Mouse (Mus musculus) embryonic facial prominence, embryonic 13.5 days (tissue): ENCODE measurements around the gene Ctsa. TPM values are rescaled to one million over a fixed set of nuclear protein-coding genes. Genes with fewer than 3 reads are reported as not detected.

Source experiments
- ATAC-seq: fragments of 200-750 bp; cut with Nextera tagmentation; 2 replicates; pipeline ENCODE4 v1.8.0; 2017; ENCODE audit warnings: low read depth; ENCODE audit not compliant: insufficient number of reproducible peaks, insufficient read depth, low FRiP score, low TSS enrichment
- H3K27ac ChIP-seq: fragments of 300-500 bp; sonication (generic); 2 replicates; pipeline ENCODE4 v1.5.1; 2015; ENCODE audit warnings: moderate library complexity, mild to moderate bottlenecking, inconsistent platforms
- H3K27me3 ChIP-seq: fragments of 300-500 bp; sonication (generic); 2 replicates; pipeline ENCODE4 v1.6.1; 2015; ENCODE audit warnings: mild to moderate bottlenecking, inconsistent platforms
- H3K36me3 ChIP-seq: fragments of 300-500 bp; sonication (generic); 2 replicates; pipeline ENCODE4 v1.6.1; 2015; ENCODE audit warnings: mild to moderate bottlenecking, inconsistent platforms
- H3K4me1 ChIP-seq: fragments of 300-500 bp; sonication (generic); 2 replicates; pipeline ENCODE4 v1.6.1; 2015; ENCODE audit warnings: inconsistent platforms
- H3K4me2 ChIP-seq: fragments of 300-500 bp; sonication (generic); 2 replicates; pipeline ENCODE4 v1.6.1; 2015; ENCODE audit warnings: moderate library complexity, mild to moderate bottlenecking, inconsistent platforms
- H3K4me3 ChIP-seq: fragments of 300-500 bp; sonication (generic); 2 replicates; pipeline ENCODE4 v1.5.1; 2015; ENCODE audit warnings: mild to moderate bottlenecking, inconsistent platforms
- H3K9ac ChIP-seq: fragments of 300-500 bp; sonication (generic); 2 replicates; pipeline ENCODE4 v1.6.1; 2015; ENCODE audit warnings: mild to moderate bottlenecking, inconsistent platforms
- H3K9me3 ChIP-seq: fragments of 300-500 bp; sonication (generic); 2 replicates; pipeline ENCODE4 v1.6.1; 2016; ENCODE audit warnings: inconsistent platforms
- WGBS: fragments of 180-500 bp; shearing (Covaris S2); methylation state at CpG from one replicate; pipeline ENCODE4 v1.1.7; 2015; ENCODE audit warnings: mixed read lengths; 5-methylcytosine and 5-hydroxymethylcytosine counted together
- polyA plus RNA-seq: library from polyadenylated mRNA; unstranded; fragments of >200 nt; fragmentation: Nextera tagmentation; extraction: Ambion mirVana; gene quantifications from 2 replicates; pipeline ENCODE4 v1.2.1, GENCODE M21; 2015

The Ctsa gene
- polyA plus RNA-seq, 1 experiment from 2014 or later = 139 TPM

GRCm38 (mm10) chr2:164886617-164887016, 53.9 kb downstream of the Ctsa start:
- Histone ChIP-seq H3K4me3 (no peak overlapping the region), H3K27me3 (no peaks in the 10 kb centered on the region), H3K4me2 (no peak overlapping the region), H3K9me3 (no peaks in the 10 kb centered on the region), H3K36me3 (peaks cover 89% of the 10 kb centered on the region), H3K9ac (no peak overlapping the region), H3K27ac (no peak overlapping the region), H3K4me1 (peaks cover 4% of the 10 kb centered on the region; the same call in 1 of the 2 replicates)
- ATAC-seq = no peak
- WGBS = 92% methylated on average over 10 of the region's 10 CpGs

- Histone ChIP-seq H3K36me3 (peaks cover 98% of the 10 kb centered on the region), H3K4me3 (no peak overlapping the region), H3K27ac (no peak overlapping the region), H3K27me3 (no peaks in the 10 kb centered on the region), H3K4me1 (peaks cover 4% of the 10 kb centered on the region; the same call in 1 of the 2 replicates), H3K9me3 (no peaks in the 10 kb centered on the region), H3K4me2 (no peak overlapping the region), H3K9ac (no peak overlapping the region)
- WGBS = 85% methylated on average over 12 of the region's 12 CpGs
- ATAC-seq = no peak
Measured at GRCm38 (mm10) chr2:164888996-164889395, 56.3 kb downstream of the Ctsa start.

GRCm38 (mm10) chr2:164889960-164890359, 57.3 kb downstream of the Ctsa start:
- Histone ChIP-seq H3K9me3 (no peaks in the 10 kb centered on the region), H3K4me1 (peaks cover 4% of the 10 kb centered on the region; the same call in 1 of the 2 replicates), H3K27ac (no peak overlapping the region), H3K4me2 (no peak overlapping the region), H3K27me3 (no peaks in the 10 kb centered on the region), H3K36me3 (peaks cover 100% of the 10 kb centered on the region), H3K9ac (no peak overlapping the region), H3K4me3 (no peak overlapping the region)
- ATAC-seq = no peak
- 84% methylated on average over 2 of the region's 2 CpGs for WGBS

Other genes with a start within 250 kb of the Ctsa start
- gene Wfdc6a, start 247.4 kb upstream of the Ctsa start, polyA plus RNA-seq = 0.80 TPM in 1 of 2 replicates, not detected in the other
- not detected in 2 replicates for gene Eppin, start 239.3 kb upstream of the Ctsa start, polyA plus RNA-seq
- gene Wfdc6b, start 219.4 kb upstream of the Ctsa start, polyA plus RNA-seq = not detected in 2 replicates
- not detected in 2 replicates for gene Wfdc8, start 219.2 kb upstream of the Ctsa start, polyA plus RNA-seq
- gene Wfdc16, start 194.1 kb upstream of the Ctsa start, polyA plus RNA-seq = not detected in 2 replicates
- gene Wfdc10, start 176.8 kb upstream of the Ctsa start, polyA plus RNA-seq = 0.89 TPM in 1 of 2 replicates, not detected in the other
- not detected in 2 replicates for gene Wfdc9, start 176.3 kb upstream of the Ctsa start, polyA plus RNA-seq
- not detected in 2 replicates for gene Wfdc11, start 158.8 kb upstream of the Ctsa start, polyA plus RNA-seq
- gene Wfdc13, start 147.8 kb upstream of the Ctsa start, polyA plus RNA-seq = not detected in 2 replicates
- not detected in 2 replicates for gene Spint4, start 134.4 kb upstream of the Ctsa start, polyA plus RNA-seq
- gene Spint5, start 117.6 kb upstream of the Ctsa start, polyA plus RNA-seq = not detected in 2 replicates
- gene Wfdc3, start 86.9 kb upstream of the Ctsa start, polyA plus RNA-seq = 0.58 and 0.93 TPM in 2 replicates
- 79.6 and 83.1 TPM in 2 replicates for gene Dnttip1, start 86.9 kb upstream of the Ctsa start, polyA plus RNA-seq
- gene Ube2c, start 63.0 kb upstream of the Ctsa start, polyA plus RNA-seq = 410 and 448 TPM in 2 replicates
- 16.7 and 17.2 TPM in 2 replicates for gene Tnnc2, start 52.9 kb upstream of the Ctsa start, polyA plus RNA-seq
- 23.4 and 25.0 TPM in 2 replicates for gene Snx21, start 47.0 kb upstream of the Ctsa start, polyA plus RNA-seq
- gene Acot8, start 28.0 kb upstream of the Ctsa start, polyA plus RNA-seq = 18.4 and 19.5 TPM in 2 replicates
- 7.0 and 7.9 TPM in 2 replicates for gene Zswim3, start 27.8 kb upstream of the Ctsa start, polyA plus RNA-seq
- gene Zswim1, start 10.2 kb upstream of the Ctsa start, polyA plus RNA-seq = 17.7 and 20.3 TPM in 2 replicates
- not detected in 2 replicates for gene Spata25, start 4.3 kb upstream of the Ctsa start, polyA plus RNA-seq
- gene Neurl2, start 583 bp downstream of the Ctsa start, polyA plus RNA-seq = 8.4 and 9.0 TPM in 2 replicates
- gene Pltp, start 24.8 kb downstream of the Ctsa start, polyA plus RNA-seq = 67.4 and 69.8 TPM in 2 replicates
- 78.4 and 78.8 TPM in 2 replicates for gene Pcif1, start 46.4 kb downstream of the Ctsa start, polyA plus RNA-seq
- gene Zfp335, start 78.9 kb downstream of the Ctsa start, polyA plus RNA-seq = 15.5 and 16.1 TPM in 2 replicates
- 16.6 and 23.8 TPM in 2 replicates for gene Mmp9, start 107.9 kb downstream of the Ctsa start, polyA plus RNA-seq
- 1.0 and 2.9 TPM in 2 replicates for gene Slc12a5, start 127.9 kb downstream of the Ctsa start, polyA plus RNA-seq
- 94.8 and 95.8 TPM in 2 replicates for gene Ncoa5, start 202.0 kb downstream of the Ctsa start, polyA plus RNA-seq
- gene Cd40, start 222.8 kb downstream of the Ctsa start, polyA plus RNA-seq = 4.9 and 6.3 TPM in 2 replicates